Mouse (Mus musculus) ovary, postnatal 10 days (tissue): ENCODE measurements around the gene Sept9.
"Not testable (repeated sequence)": the region's sequence is repeated elsewhere in the genome, so short reads cannot be mapped to it uniquely, and the experiment has no call there.

Experiments used
- DNase-seq: peaks from one replicate; pipeline ENCODE4 v3.0.0; 2022; ENCODE audit warnings: low spot score

Gene Sept9

DNA sequence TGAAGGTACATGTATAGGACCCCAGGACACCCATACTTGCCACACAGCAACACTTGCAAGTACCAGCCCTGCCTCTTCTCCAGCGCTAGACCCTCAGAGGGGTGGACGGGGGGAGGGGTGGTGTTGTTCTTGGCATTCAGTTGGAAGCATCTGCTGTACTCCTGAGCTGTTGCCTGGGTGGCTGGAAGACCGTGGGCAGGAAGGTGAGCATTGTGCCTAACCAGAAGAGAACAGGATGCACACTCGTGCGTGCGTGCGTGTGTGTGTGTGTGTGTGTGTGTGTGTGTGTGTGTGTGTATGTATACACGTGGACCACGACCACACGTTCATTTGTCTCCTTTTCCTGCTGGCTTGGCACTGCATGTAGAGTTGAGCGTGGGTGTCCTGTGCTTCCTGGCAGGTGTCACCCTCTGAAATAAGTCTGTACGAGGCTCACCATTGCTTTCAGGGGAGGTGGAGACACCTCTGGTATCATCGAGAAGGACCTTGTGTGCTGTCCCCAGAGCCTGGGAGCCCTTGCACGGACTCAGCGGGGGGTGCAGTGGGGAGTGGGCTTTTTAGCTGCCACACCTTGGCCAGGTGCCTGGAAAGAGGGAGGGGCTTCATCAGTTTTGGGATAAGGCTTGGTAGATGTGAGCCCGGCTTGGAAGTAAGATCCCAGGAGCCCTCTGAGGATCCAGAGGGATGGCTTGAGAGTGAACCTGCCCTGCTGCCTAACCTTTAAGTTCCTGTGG is 127.6 kb downstream of the Sept9 start:
- DNase-seq, result no peak

DNA sequence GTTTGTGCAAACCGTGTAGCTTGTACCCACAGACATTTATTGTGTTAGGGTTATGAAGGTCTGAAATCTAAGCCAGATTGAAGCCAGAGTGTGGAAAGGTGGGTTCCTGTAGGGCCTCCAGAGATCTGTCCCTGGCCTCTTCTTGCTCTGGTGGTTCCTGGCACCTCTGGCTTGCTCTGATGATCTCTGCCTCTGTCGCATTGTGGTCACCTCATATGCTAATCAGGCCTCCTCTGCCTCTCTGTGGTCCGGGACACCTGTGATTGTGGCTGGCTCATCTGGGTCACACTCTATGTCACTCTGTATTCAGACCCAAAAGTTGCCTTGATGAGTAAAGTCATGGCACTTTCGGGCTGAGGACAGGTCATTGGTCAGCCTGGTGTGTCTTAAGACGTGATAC is 128.2 kb downstream of the Sept9 start:
- no peak for DNase-seq

DNA sequence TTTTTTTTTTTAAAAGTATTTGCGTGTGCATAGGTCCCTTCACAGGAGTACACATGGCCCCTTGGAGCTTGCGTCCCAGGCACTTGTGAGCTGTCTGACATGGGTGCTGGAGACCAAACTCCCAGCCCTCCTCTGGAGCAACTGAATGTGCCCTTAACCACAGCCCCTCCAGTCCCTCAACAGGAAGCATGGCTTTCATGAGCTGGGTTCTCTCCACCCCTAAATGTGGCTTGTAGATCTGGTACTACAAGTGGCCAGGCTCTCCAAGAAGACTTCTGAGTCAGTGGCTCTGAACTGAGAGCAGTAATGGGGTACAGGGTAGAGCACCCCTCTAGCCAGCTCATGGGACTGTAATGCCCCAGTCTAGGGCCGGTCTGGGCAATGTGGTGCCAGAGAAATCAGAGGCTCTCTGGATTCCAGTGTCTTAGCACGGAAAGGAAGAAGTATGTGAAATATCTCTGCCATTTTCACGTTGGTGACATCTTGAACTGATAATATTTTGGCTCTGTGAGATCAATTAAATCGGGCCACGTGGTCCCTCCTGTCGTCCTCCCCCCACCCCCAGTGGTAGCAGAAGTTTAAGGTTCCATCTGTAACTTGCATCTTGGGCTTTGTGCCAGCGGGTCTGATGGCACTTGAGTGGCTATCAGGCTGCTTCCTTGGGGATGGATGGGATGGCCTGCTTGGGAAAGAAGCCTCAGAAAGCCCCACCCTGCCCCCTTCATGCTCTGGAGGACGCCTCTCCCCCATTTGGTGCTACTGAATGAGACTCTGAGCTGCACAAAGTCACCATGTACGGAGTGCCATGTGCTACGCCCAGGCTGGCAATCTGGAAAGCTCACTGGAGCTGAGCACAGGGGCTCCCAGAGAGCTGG is 130.9 kb downstream of the Sept9 start:
- DNase-seq, result no peak

DNA sequence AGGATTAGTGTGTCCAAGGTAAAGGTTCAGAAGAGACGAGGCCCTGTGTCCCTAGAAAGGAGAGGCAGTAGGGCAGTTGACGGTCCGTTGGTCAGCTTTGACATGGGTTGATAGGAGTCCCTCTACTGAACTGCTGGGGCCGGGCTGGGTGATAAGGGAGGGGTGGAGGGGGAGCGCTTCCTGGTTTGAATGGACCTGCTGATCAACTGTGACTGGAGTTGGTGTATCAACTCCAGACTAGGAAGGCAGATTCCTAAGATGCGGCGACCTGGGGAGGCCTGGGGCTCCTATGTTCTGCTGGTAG is 131.4 kb downstream of the Sept9 start:
- DNase-seq, result no peak

DNA sequence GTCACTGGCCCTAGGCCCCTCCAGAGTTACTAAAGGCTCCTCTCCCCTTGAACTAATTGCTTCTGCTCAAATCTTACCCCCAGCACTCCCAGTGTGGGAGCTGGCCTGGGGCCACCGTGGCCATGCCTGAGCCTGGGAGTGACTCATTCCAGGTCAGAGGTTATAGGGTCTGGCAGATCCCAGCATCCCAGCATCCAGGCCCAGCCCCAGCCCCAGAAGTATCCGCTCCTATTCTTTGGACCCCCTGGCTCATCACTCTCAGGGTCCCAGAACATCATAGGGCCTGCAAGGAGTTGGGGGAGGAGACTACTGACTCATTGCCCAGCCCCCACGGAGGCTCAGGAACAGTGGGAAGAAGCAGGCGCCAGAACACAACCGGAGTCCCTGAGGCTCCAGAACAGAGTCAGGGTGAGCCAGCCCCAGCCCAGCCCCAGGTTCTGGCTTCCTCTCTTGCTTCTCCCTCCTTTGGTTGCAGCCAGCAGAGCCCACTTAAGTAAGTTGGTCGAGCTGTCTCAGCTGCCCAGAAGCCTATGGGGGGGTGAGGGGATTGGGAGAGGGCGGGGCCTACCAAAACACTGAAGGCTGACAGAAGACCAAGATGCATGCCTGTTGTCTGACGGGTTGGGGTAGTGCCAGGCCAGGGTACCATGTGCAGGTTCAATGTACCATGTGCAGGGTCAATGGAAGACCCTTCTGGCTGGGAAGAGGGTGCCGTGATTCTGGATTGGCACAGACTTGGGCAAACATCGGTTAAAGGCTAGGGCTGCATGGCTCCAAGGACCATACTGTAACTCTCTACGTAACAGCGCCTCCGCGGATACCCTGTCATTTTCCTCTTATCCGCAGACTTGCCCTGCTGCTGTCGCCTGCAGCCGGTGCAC is 132.1 kb downstream of the Sept9 start:
- DNase-seq, result no peak

DNA sequence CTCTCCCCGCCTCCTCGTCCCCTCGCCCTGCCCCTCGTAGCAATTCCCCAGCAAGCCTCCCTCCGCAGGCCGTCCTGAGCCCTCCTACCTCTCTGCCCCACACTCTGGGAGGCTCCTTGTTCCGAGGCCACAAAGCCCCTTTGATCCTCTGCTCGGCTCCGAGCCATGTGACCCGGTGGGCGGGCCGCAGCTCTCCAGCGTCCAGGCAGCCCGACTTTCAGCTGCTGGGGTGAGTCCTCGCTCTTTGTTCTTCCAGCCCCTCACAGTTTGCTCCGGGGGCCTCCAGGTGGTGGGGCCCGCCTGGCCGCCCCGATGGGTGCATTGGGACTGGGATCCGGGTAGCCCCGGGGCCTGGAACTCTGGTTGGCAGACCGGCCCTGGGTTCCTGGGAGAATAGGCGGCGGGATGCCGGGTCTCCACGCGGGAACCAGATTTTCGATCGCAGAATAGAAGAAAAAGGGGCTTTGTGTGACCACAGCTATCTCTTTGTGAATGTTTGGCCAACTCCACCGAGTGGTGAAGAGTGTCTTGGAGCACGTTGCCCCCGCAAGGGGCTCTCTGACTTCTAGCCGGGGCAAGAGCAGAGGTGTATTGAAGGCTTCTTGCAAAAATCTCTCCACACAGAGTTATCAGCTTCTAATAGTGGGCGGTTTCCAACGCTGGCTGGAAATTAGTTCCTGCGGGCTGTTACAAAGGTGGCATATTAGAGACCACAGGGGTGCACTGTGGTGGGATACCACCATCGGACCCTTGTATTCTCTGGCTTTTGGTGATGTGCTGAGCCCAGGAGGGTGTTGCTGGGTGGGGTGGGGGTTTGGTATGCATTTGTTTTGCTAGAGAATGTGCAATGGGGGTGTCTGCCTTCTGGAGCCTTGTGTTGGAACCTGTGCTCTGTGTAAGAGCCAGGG is 133.0 kb downstream of the Sept9 start:
- DNase-seq, result no peak

DNA sequence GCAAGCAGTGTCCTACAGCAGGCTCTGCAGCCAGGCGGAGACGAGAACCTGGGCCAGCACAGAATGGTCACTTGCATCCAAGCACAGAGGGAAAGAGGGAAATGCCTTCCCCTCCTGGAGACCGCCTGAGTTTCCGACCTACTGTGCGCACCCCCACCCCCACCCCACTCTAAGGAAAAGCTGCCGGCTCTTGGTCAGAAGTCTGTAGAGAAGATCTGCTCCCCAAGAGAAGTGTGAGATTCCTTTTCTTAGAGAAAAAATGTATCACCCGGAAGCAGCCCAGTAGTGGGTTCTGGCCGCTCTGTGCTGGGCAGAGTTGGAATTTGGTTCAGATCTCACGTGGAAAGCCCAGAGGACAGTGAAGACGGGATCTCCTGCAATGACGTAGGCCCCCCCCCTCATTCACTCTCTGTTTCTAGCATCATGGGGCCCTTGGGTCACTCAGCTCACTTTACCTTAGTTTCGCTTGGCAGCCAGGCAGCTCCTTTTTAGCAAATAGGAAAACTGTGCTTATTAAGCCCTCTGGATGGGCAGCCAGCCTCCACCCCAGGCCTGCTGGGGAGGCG is 133.8 kb downstream of the Sept9 start:
- DNase-seq, result no peak

DNA sequence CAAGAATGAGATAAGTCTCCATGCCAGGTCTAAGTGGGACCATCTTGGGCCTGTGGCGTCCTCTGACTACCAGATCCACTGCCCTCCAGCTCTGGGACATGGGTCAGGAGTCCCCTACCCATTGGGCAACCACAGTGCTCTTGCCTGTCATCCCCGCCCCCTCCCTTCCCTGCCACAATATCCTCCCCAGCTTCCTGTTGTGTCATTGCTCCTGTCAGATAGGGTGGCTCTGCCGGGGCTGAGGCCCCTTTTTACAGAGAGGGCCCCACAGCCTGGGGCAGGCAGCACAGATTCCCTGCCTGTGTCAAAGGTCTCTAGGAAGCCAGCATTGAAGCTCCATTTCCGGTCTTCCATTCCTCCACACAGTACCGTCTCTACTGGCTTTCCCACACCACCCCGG is 134.6 kb downstream of the Sept9 start:
- no peak for DNase-seq

DNA sequence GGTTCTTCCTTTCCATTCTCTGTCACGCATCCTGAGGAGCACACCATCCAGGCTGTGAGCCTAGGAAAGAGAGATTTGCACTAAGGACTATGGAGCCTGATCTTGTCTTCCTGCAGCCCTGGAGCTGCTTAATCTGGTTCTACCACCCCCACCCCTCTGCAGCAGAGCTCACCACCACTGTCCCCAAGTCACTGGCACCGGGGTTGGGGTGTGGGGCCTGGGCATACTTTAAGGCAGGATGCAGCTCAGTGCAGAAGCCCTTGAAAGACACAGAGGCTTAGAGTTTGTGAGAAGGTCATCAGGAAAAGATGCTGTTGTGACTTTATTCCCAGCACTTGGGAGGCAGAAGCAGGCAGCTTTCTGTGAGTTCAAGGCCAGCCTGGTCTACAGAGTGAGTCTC is 135.7 kb downstream of the Sept9 start:
- DNase-seq, result no peak

DNA sequence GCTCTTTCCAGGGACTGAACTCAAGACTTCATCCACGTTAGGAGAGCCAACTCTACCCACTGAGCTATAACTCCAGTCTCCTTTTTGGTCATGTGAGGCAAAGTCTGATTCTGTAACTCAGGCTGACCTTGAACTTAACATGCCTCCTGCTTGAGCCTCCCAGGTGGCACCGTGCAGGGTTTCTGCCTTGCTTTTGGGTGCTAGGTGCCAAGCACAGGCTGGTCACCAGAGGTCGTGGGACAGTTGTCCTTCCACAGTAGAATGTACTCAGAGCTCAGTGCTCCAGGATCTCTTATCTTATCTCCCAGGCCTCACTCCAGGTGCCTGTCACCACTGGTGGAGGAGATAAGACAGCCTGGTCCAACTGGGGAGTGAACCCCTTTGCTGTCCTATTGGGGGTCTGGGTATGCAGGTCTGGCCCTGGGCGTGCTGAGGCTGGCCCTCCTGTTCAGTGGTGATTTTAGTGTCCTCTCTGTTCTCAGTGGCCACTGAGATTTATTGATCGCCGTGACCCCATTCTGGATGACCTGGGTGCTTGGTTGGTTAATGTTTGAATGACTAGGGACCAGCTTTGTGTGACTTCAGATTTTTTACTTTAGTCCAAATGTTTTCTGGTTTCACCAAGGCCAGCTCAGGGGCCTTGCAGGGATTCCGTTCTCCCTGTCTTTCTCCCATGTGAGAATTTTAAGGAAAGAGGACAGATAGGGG is 136.8 kb downstream of the Sept9 start:
- DNase-seq, result no peak

DNA sequence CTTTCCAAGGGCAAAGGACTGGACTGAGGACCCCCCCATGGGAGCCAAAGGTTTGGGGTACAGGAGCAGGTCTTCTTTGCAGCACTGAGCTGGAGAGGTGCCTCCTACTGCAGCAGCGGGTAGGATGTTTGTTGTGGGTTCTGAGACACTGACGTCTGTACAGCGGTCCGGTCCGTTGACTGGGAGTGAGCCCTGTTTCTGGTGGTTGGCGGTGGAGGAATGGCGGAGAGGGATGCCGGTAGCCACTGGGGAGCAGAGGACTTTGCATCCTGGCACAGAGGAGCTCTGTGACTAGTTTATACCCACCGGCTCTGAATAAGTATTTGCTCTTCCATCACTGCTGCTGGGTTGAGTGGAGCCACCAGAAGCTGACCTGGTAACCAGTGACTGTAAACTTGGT is 138.3 kb downstream of the Sept9 start:
- DNase-seq, result no peak

DNA sequence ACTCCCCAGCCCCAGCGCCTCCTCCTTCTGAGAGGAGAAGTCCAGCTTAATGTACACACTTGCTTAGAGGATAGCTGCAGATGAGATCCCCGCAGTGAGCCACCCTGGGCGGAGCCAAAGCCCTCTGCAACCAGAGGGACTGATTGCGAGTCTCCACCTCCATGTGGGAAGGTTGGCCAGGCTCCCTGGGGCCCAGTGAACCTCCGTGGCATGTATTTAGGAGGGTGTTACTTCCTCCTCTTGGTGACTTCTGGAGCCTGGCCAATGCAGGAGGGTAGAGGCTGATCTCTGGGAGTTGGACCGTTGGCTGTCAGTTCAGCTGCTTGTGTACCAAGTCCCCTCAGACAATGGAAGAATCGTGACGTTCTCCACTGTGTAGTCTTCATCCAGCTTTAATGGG is 139.0 kb downstream of the Sept9 start:
- no peak for DNase-seq

DNA sequence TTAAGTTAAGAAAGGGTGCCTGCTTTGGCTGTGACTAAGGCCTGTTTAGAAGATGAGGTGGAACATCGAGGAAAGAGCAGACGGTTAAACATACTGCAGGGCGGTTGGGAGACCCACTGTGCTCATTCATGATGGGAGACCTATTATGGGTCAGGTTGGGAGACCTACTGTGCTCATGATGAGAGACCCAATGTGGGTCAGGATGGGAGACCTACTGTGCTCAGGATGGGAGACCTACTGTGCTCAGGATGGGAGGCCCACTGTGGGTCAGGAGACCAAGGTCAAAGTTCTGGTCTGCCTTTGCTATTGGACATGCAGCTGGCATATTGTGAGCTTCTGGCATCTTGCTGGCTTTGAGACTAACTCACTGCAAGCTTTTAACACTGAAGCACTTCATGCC is 139.6 kb downstream of the Sept9 start:
- no peak for DNase-seq

DNA sequence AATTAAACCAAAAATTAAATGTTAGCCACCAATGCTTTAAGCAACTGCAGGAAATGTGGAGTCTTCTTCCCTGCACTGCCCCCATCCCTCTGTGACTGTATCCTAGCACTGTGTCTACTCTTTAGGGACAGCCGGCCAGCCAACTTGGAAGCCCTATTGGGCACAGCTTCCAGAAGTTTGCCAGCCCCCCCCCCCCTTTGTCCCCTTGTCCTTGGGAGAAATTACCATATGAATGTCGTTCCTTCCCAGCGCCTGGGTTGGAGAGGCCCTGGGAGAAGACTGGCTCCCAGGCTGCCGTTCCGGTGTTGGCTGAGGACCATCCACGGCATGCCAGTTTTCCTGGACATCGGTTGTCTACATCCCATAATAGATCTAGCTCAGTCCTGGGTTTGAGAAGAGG is 141.8 kb downstream of the Sept9 start:
- DNase-seq, result no peak

DNA sequence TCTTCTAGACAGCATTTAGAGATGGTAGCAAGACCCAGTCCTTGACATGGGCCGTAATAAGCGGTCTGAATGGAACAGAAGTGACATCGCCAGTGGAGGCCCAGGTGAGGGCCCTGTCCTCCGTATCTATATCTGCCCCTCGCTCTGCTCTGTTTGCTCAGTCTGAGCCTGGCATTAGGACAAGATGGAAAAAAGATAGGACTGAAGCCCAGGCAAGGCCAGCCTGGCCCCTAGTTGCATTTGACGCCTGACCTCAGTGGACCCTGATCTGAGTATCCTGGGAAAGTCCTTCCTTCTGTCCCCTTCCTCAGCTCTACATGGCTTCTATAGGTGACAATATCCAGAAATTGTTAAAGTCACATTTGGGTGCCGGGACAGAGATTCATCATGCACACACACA is 142.6 kb downstream of the Sept9 start:
- no peak for DNase-seq

DNA sequence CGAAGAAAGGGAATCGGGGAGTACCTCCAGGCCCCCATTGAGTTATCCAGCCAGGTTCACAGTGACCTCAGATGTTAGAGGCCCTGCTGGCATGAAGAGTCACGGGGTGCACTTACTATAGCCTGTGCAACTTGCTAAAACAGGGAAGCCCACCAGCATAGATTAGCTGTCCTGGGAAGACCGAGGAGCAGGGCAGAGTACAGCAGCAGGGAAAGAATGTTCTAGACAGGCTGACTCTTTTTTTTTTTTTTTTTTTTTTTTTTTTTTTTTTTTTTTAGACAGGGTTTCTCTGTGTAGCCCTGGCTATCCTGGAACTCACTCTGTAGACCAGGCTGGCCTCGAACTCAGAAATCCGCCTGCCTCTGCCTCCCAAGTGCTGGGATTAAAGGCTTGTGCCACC is 143.0 kb downstream of the Sept9 start:
- not testable (repeated sequence) for DNase-seq

DNA sequence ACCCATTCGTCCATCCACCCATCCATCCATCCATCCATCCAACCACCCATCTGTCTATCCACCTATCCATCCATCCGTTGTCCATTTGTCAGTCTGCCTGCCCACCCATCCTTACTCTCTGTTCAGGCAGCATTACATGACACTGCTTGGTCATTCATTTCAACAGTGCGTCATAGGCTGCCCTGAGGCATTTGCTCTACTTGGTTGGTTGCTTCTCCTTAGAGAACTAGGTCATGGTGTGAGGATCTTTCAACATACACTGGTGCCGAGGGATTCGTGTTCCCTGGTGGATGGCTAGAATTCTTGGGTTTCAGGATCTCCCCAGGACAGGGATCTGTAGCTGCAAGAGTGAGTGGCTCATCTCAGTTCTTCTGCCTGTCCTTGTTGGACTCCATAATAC is 144.3 kb downstream of the Sept9 start:
- DNase-seq, result no peak

DNA sequence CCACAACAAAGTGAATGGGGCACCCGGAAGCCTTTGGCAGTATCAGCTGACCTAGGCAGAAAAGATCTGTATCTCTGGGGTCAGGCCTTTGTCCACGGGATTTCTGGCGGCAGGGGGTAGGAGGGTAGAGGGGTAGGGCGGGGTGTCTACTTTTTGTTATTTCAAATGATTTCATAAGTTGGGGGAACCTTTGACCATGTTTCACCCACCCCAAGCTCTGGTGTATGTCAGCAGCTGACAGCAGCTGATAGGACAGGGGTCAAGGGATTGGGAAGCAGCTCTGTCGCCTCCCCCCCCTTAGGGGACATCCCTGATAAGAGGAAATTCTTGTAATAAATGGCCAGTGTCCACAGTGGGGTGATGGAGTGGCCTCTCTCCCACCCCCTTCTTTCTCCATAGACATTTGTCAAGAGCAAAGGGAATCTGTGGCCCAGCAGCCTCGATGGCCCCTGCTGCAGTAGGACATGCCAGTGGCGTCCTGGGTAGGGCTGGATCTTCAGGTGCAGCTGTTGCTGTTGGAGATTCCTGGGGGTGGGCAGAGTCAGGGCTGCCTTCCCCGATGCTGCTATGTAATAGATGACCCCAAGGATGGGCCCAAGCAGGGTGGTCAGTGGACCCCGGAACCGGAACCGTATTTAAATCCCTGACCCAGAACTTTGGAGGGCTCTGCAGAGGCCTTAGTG is 145.0 kb downstream of the Sept9 start:
- DNase-seq, result no peak

DNA sequence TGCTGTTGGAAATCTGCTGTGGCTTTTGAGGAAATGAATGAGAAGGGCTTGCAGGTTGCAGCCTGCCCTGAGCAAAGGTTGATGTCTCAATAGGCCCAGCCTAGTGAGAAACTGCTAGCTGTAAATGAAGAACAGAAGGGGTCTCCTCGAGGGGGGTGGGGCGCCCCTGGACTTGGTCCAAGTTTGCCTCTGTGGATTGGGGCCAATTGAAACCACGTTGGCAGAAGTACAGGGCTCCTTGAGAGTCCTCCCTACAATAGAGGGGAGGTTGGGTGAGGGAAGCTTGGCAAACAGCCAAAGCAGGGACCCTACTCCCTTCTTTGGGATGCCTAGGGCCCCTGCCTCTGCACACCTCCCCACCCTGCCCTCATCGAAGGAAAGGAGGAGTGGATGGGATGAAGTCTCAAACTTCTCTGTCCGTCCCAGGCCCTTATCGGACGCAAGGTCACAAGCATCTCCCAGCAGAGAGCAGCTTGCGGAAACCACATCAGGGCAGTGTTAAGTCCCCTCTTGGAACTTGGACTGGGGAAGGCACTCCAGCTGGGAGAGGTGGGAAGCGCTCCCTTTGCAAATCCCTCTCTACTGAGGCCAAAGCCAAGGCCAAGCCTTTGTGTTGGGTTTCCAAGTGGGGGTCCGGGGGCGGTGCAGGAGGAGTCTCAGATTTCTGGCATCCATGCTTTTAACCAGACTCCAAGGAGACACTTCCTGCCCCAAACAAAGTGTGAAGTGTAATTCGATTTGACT is 145.7 kb downstream of the Sept9 start:
- DNase-seq, result peak; percentile 52
